Mouse (Mus musculus): ENCODE results near the gene Acadl. TPM values are rescaled to one million over a fixed set of nuclear protein-coding genes. Genes with fewer than 3 reads are reported as not detected.

Gene Acadl
- polyA plus RNA-seq, 1 experiment from 2014 or later, result 217 TPM

DNA sequence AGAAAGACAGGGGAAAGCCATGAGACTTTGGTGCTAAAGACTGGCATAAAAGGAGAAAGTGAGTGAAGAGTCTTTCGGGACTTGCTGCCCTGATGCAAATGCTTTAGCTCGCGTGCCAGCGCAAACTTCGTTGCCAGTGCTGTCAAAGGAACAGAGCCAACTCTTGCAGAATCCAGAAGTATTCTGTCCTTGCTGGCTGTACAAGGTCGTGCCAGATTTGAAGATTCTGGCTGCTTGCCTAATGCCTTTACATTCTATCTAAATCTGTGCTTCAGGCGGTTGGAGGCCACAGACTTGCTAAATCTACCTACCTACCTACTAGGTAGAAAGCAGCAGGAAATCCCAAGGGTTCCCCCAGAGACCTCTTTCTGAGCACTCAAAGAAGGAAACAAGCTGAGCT is 8.5 kb upstream of the Acadl start:
- Histone ChIP-seq H3K27ac (ENCODE audit: low read length) (no peak overlapping the region), H3K4me2 (replicated peaks; ENCODE audit: low read depth, low read length) (no peak overlapping the region), H3K36me3 (ENCODE audit: insufficient read depth, low read length) (no peaks in the 10 kb centered on the region), H3K9ac (replicated peaks; ENCODE audit: low read depth) (no peak overlapping the region), H3K4me3 (ENCODE audit: low read depth, low read length) (no peak overlapping the region), H3K9me3 (ENCODE audit: low read length) (no peaks in the 10 kb centered on the region), H3K4me1 (ENCODE audit: insufficient read depth, low read depth, low read length) (no peaks in the 10 kb centered on the region; the same call in 1 of the 2 replicates), H3K27me3 (replicated peaks; ENCODE audit: insufficient read depth, low read length) (no peaks in the 10 kb centered on the region)
- 25% methylated on average over 7 of the region's 7 CpGs for WGBS
- ATAC-seq (peak; percentile 43; the same call in 1 of the 2 replicates), DNase-seq (ENCODE audit: low spot score) (peak; percentile 52)
- TF ChIP-seq CTCF (IDR thresholded peaks at IDR 0.05), result no peak
- TF ChIP-seq EP300 (IDR thresholded peaks at IDR 0.05), result no peak

- no peak for ATAC-seq
- H3K27ac ChIP-seq (ENCODE audit: low read length), result no peak overlapping the region
- H3K27me3 ChIP-seq (replicated peaks; ENCODE audit: insufficient read depth, low read length), result no peaks in the 10 kb centered on the region
- no peak overlapping the region for H3K9ac ChIP-seq (replicated peaks; ENCODE audit: low read depth)
- H3K4me1 ChIP-seq (ENCODE audit: insufficient read depth, low read depth, low read length), result peaks cover 5% of the 10 kb centered on the region; the same call in 1 of the 2 replicates
- H3K9me3 ChIP-seq (ENCODE audit: low read length), result no peaks in the 10 kb centered on the region
- TF ChIP-seq EP300 (IDR thresholded peaks at IDR 0.05) (no peak), CTCF (IDR thresholded peaks at IDR 0.05) (no peak)
- no peaks in the 10 kb centered on the region for H3K36me3 ChIP-seq (ENCODE audit: insufficient read depth, low read length)
- H3K4me2 ChIP-seq (replicated peaks; ENCODE audit: low read depth, low read length), result no peak overlapping the region
- WGBS, result 74% methylated on average over 4 of the region's 4 CpGs
- H3K4me3 ChIP-seq (ENCODE audit: low read depth, low read length), result no peak overlapping the region
- no peak for DNase-seq (ENCODE audit: low spot score)
Observed at GRCm38 (mm10) chr1:66865633-66866032, 2.6 kb upstream of the Acadl start.

- peaks cover 5% of the 10 kb centered on the region; the same call in 1 of the 2 replicates for H3K4me1 ChIP-seq (ENCODE audit: insufficient read depth, low read depth, low read length)
- H3K9ac ChIP-seq (replicated peaks; ENCODE audit: low read depth), result no peak overlapping the region
- peak overlapping the region; percentile 53 for H3K4me2 ChIP-seq (replicated peaks; ENCODE audit: low read depth, low read length)
- DNase-seq (ENCODE audit: low spot score) (peak; percentile 61), ATAC-seq (no peak)
- H3K27ac ChIP-seq (ENCODE audit: low read length), result peak overlapping the region; percentile 99
- TF ChIP-seq EP300 (IDR thresholded peaks at IDR 0.05) (no peak), CTCF (IDR thresholded peaks at IDR 0.05) (no peak)
- no peaks in the 10 kb centered on the region for H3K9me3 ChIP-seq (ENCODE audit: low read length)
- 4% methylated on average over 9 of the region's 9 CpGs for WGBS
- no peaks in the 10 kb centered on the region for H3K36me3 ChIP-seq (ENCODE audit: insufficient read depth, low read length)
- H3K27me3 ChIP-seq (replicated peaks; ENCODE audit: insufficient read depth, low read length), result no peaks in the 10 kb centered on the region
- H3K4me3 ChIP-seq (ENCODE audit: low read depth, low read length), result peak overlapping the region; percentile 95
Observed at GRCm38 (mm10) chr1:66863741-66864495, 841 bp upstream of the Acadl start.

GRCm38 (mm10) chr1:66861764-66862672 is 1.1 kb downstream of the Acadl start:
- no peak for TF ChIP-seq CTCF (IDR thresholded peaks at IDR 0.05)
- TF ChIP-seq EP300 (IDR thresholded peaks at IDR 0.05), result no peak
- Histone ChIP-seq H3K4me2 (replicated peaks; ENCODE audit: low read depth, low read length) (peak overlapping the region; percentile 53), H3K36me3 (ENCODE audit: insufficient read depth, low read length) (0 out of 2 replicates have a peak, but pooled peaks cover 12% of the 10 kb centered on the region), H3K9me3 (ENCODE audit: low read length) (no peaks in the 10 kb centered on the region), H3K4me3 (ENCODE audit: low read depth, low read length) (peak overlapping the region; percentile 95), H3K27me3 (replicated peaks; ENCODE audit: insufficient read depth, low read length) (no peaks in the 10 kb centered on the region), H3K9ac (replicated peaks; ENCODE audit: low read depth) (0 out of 2 replicates have a peak overlapping the region, but pooled peaks have one; percentile 85), H3K4me1 (ENCODE audit: insufficient read depth, low read depth, low read length) (peaks cover 5% of the 10 kb centered on the region; the same call in 1 of the 2 replicates), H3K27ac (ENCODE audit: low read length) (peak overlapping the region; percentile 99)
- ATAC-seq (no peak), DNase-seq (ENCODE audit: low spot score) (peak; percentile 67)
- 25% methylated on average over 14 of the region's 14 CpGs for WGBS

GRCm38 (mm10) chr1:66847506-66847905 is 15.6 kb downstream of the Acadl start:
- 0 out of 2 replicates have a peak, but pooled peaks have one; percentile 6 for ATAC-seq

More at GRCm38 (mm10) chr1:66847506-66847905, 15.6 kb downstream of the Acadl start:
- H3K4me2 ChIP-seq (replicated peaks; ENCODE audit: low read depth, low read length), result no peak overlapping the region
- H3K36me3 ChIP-seq (ENCODE audit: insufficient read depth, low read length), result peaks cover 36% of the 10 kb centered on the region
- no peaks in the 10 kb centered on the region for H3K4me1 ChIP-seq (ENCODE audit: insufficient read depth, low read depth, low read length)
- no peak overlapping the region for H3K9ac ChIP-seq (replicated peaks; ENCODE audit: low read depth)
- DNase-seq (ENCODE audit: low spot score), result peak; percentile 24
- no peak overlapping the region for H3K27ac ChIP-seq (ENCODE audit: low read length)
- H3K9me3 ChIP-seq (ENCODE audit: low read length), result no peaks in the 10 kb centered on the region
- no peaks in the 10 kb centered on the region for H3K27me3 ChIP-seq (replicated peaks; ENCODE audit: insufficient read depth, low read length)
- WGBS, result 89% methylated on average over 4 of the region's 4 CpGs
- TF ChIP-seq EP300 (IDR thresholded peaks at IDR 0.05) (peak; percentile 28; the same call in 1 of the 2 replicates), CTCF (IDR thresholded peaks at IDR 0.05) (peak; percentile 72)
- H3K4me3 ChIP-seq (ENCODE audit: low read depth, low read length), result no peak overlapping the region

Measured in lung, postnatal 0 days (tissue).